Mouse (Mus musculus) embryonic facial prominence, embryonic 11.5 days (tissue): Measurements from ENCODE around the gene Lin28a. TPM values are rescaled to one million over a fixed set of nuclear protein-coding genes. Genes with fewer than 3 reads are reported as not detected.

Experiments used
- ATAC-seq: fragments of 200-750 bp; cut with Nextera tagmentation; replicated peaks from 2 replicates; pipeline ENCODE4 v1.8.0; 2017; ENCODE audit warnings: low read depth; ENCODE audit not compliant: insufficient number of reproducible peaks, low FRiP score, low TSS enrichment
- DNase-seq: peaks from one replicate; pipeline ENCODE4 v3.0.0-alpha.2; 2015; ENCODE audit warnings: low spot score
- H3K27ac ChIP-seq: fragments of 300-500 bp; sonication (generic); replicated peaks from 2 replicates; pipeline ENCODE4 v1.5.1; 2014; ENCODE audit warnings: mild to moderate bottlenecking, low read depth, low read length, control low read depth
- H3K27me3 ChIP-seq: fragments of 300-500 bp; sonication (generic); 2 replicates; pipeline ENCODE4 v1.6.1; 2014; ENCODE audit warnings: mild to moderate bottlenecking, low read length, moderate library complexity, mixed read lengths; ENCODE audit not compliant: control insufficient read depth, insufficient read depth
- H3K36me3 ChIP-seq: fragments of 300-500 bp; sonication (generic); replicated peaks from 2 replicates; pipeline ENCODE4 v1.6.1; 2014; ENCODE audit warnings: low read depth, mild to moderate bottlenecking, low read length, moderate library complexity, mixed read lengths; ENCODE audit not compliant: control insufficient read depth, insufficient read depth
- H3K4me1 ChIP-seq: fragments of 300-500 bp; sonication (generic); 2 replicates; pipeline ENCODE4 v1.6.1; 2014; ENCODE audit warnings: low read length, mixed read lengths; ENCODE audit not compliant: control insufficient read depth, insufficient read depth
- H3K4me2 ChIP-seq: fragments of 300-500 bp; sonication (generic); 2 replicates; pipeline ENCODE4 v1.6.1; 2014; ENCODE audit warnings: low read depth, mild to moderate bottlenecking, control low read depth, low read length, moderate library complexity
- H3K4me3 ChIP-seq: fragments of 300-500 bp; sonication (generic); 2 replicates; pipeline ENCODE4 v1.5.1; 2014; ENCODE audit warnings: low read depth, low read length, control low read depth
- H3K9ac ChIP-seq: fragments of 300-500 bp; sonication (generic); replicated peaks from 2 replicates; pipeline ENCODE4 v1.6.1; 2014; ENCODE audit warnings: mild to moderate bottlenecking, control low read depth, low read length
- H3K9me3 ChIP-seq: fragments of 300-500 bp; sonication (generic); replicated peaks from 2 replicates; pipeline ENCODE4 v1.6.1; 2016; ENCODE audit warnings: mild to moderate bottlenecking, low read length, inconsistent platforms, mixed read lengths; ENCODE audit not compliant: control insufficient read depth
- WGBS: fragments of 180-500 bp; shearing (Covaris S2); extraction: QIAGEN DNeasy Blood & Tissue Kit; methylation state at CpG from one replicate; pipeline ENCODE4 v1.1.7; 2014; 5-methylcytosine and 5-hydroxymethylcytosine counted together
- polyA plus RNA-seq: library from polyadenylated mRNA; unstranded; fragments of >200 nt; fragmentation: Nextera tagmentation; extraction: Ambion mirVana; gene quantifications from 2 replicates; pipeline ENCODE4 v1.2.1, GENCODE M21; 2014

The Lin28a gene
- polyA plus RNA-seq, 1 experiment from 2014 or later, result 0.49 TPM

- DNase-seq (no peak), ATAC-seq (no peak)
- 40% methylated on average over 28 of the region's 28 CpGs for WGBS
- Histone ChIP-seq H3K9me3 (no peaks in the 10 kb centered on the region), H3K4me2 (no peak within 1 kb of the TSS; the same call in 1 of the 2 replicates), H3K36me3 (no peaks in the 10 kb centered on the region), H3K4me3 (no peak within 1 kb of the TSS), H3K27ac (no peak within 1 kb of the TSS), H3K4me1 (no peaks in the 10 kb centered on the region), H3K9ac (0 out of 2 replicates have a peak within 1 kb of the TSS, but pooled peaks have one; percentile 1), H3K27me3 (peaks cover 4% of the 10 kb centered on the region; the same call in 1 of the 2 replicates)
Observed at GRCm38 (mm10) chr4:134060135-134060865, 41.7 kb upstream of the Lin28a start, which contains the start of gene Crybg2. Gene Crybg2 (plus strand): TSS chr4:134060815.

GRCm38 (mm10) chr4:134058908-134059307 lies 40.3 kb upstream of the Lin28a start:
- no peak for DNase-seq
- H3K9ac ChIP-seq, result no peak overlapping the region
- no peaks in the 10 kb centered on the region for H3K9me3 ChIP-seq
- no peak overlapping the region for H3K4me2 ChIP-seq
- ATAC-seq, result no peak
- H3K27ac ChIP-seq, result no peak overlapping the region
- 83% methylated on average over 6 of the region's 6 CpGs for WGBS
- no peak overlapping the region for H3K4me3 ChIP-seq
- no peaks in the 10 kb centered on the region for H3K36me3 ChIP-seq
- H3K4me1 ChIP-seq, result no peaks in the 10 kb centered on the region
- no peaks in the 10 kb centered on the region; the same call in 1 of the 2 replicates for H3K27me3 ChIP-seq

- Histone ChIP-seq H3K4me2 (no peak overlapping the region), H3K27me3 (no peaks in the 10 kb centered on the region; the same call in 1 of the 2 replicates), H3K36me3 (no peaks in the 10 kb centered on the region), H3K4me1 (no peaks in the 10 kb centered on the region), H3K9me3 (no peaks in the 10 kb centered on the region), H3K4me3 (no peak overlapping the region), H3K9ac (no peak overlapping the region), H3K27ac (no peak overlapping the region)
- ATAC-seq, result no peak
- no peak for DNase-seq
- 25% methylated on average over 14 of the region's 14 CpGs for WGBS
Observed at GRCm38 (mm10) chr4:134058166-134058715, 39.6 kb upstream of the Lin28a start.

GRCm38 (mm10) chr4:134053538-134053937 lies 34.9 kb upstream of the Lin28a start, which contains the start of gene Zfp683:
Gene Zfp683 (plus strand): TSS chr4:134053838.
- Histone ChIP-seq H3K27me3 (no peaks in the 10 kb centered on the region), H3K4me3 (no peak within 1 kb of the TSS), H3K9ac (no peak within 1 kb of the TSS), H3K4me1 (no peaks in the 10 kb centered on the region), H3K4me2 (no peak within 1 kb of the TSS), H3K9me3 (no peaks in the 10 kb centered on the region), H3K27ac (no peak within 1 kb of the TSS), H3K36me3 (no peaks in the 10 kb centered on the region)
- WGBS, result 82% methylated on average over 3 of the region's 3 CpGs
- ATAC-seq, result no peak
- DNase-seq, result no peak

GRCm38 (mm10) chr4:134052560-134052959 lies 33.9 kb upstream of the Lin28a start:
- H3K9me3 ChIP-seq, result no peaks in the 10 kb centered on the region
- H3K27ac ChIP-seq, result no peak overlapping the region
- H3K4me2 ChIP-seq, result no peak overlapping the region
- H3K9ac ChIP-seq, result no peak overlapping the region
- no peaks in the 10 kb centered on the region for H3K27me3 ChIP-seq
- ATAC-seq (no peak), DNase-seq (no peak)
- WGBS, result 34% methylated on average over 8 of the region's 8 CpGs
- H3K4me3 ChIP-seq, result no peak overlapping the region
- no peaks in the 10 kb centered on the region for H3K36me3 ChIP-seq
- H3K4me1 ChIP-seq, result no peaks in the 10 kb centered on the region

GRCm38 (mm10) chr4:134051912-134052311 lies 33.3 kb upstream of the Lin28a start:
- no peaks in the 10 kb centered on the region for H3K36me3 ChIP-seq
- DNase-seq (no peak), ATAC-seq (no peak)
- no peaks in the 10 kb centered on the region for H3K4me1 ChIP-seq
- 80% methylated on average over 5 of the region's 5 CpGs for WGBS
- H3K27me3 ChIP-seq, result no peaks in the 10 kb centered on the region
- no peak overlapping the region for H3K9ac ChIP-seq
- no peak overlapping the region for H3K4me3 ChIP-seq
- no peaks in the 10 kb centered on the region for H3K9me3 ChIP-seq
- no peak overlapping the region for H3K27ac ChIP-seq
- no peak overlapping the region for H3K4me2 ChIP-seq

GRCm38 (mm10) chr4:134047648-134048047 lies 29.0 kb upstream of the Lin28a start:
- Histone ChIP-seq H3K4me2 (no peak overlapping the region), H3K9ac (no peak overlapping the region), H3K27ac (no peak overlapping the region), H3K4me1 (no peaks in the 10 kb centered on the region), H3K36me3 (no peaks in the 10 kb centered on the region), H3K27me3 (no peaks in the 10 kb centered on the region), H3K4me3 (no peak overlapping the region), H3K9me3 (no peaks in the 10 kb centered on the region)
- WGBS, result 73% methylated on average over 5 of the region's 5 CpGs
- no peak for ATAC-seq
- DNase-seq, result no peak

- Histone ChIP-seq H3K4me2 (no peak overlapping the region), H3K4me3 (no peak overlapping the region), H3K27me3 (no peaks in the 10 kb centered on the region), H3K36me3 (no peaks in the 10 kb centered on the region), H3K27ac (no peak overlapping the region), H3K9ac (no peak overlapping the region), H3K4me1 (no peaks in the 10 kb centered on the region), H3K9me3 (no peaks in the 10 kb centered on the region)
- no peak for DNase-seq
- ATAC-seq, result no peak
- 58% methylated on average over 2 of the region's 2 CpGs for WGBS
Observed at GRCm38 (mm10) chr4:134043041-134043440, 24.4 kb upstream of the Lin28a start.
